Mouse (Mus musculus) hindbrain, embryonic 16.5 days (tissue): Measurements from ENCODE around the gene Mogs. TPM values are rescaled to one million over a fixed set of nuclear protein-coding genes. Genes with fewer than 3 reads are reported as not detected.

Source experiments
- ATAC-seq: fragments of 200-750 bp; cut with Nextera tagmentation; 2 replicates; pipeline ENCODE4 v1.8.0; 2017; ENCODE audit warnings: moderate TSS enrichment, moderate library complexity
- H3K27ac ChIP-seq: fragments of 300-500 bp; sonication (generic); 2 replicates; pipeline ENCODE4 v1.5.1; 2014; ENCODE audit warnings: low read depth, mild to moderate bottlenecking, control low read depth, low read length, moderate library complexity
- H3K27me3 ChIP-seq: fragments of 300-500 bp; sonication (generic); replicated peaks from 2 replicates; pipeline ENCODE4 v1.6.1; 2014; ENCODE audit warnings: low read length; ENCODE audit not compliant: control insufficient read depth, insufficient read depth
- H3K36me3 ChIP-seq: fragments of 300-500 bp; sonication (generic); 2 replicates; pipeline ENCODE4 v1.6.1; 2014; ENCODE audit warnings: mild to moderate bottlenecking, low read length, moderate library complexity, mixed read lengths; ENCODE audit not compliant: control insufficient read depth, insufficient read depth
- H3K4me1 ChIP-seq: fragments of 300-500 bp; sonication (generic); 2 replicates; pipeline ENCODE4 v1.6.1; 2014; ENCODE audit warnings: low read depth, low read length; ENCODE audit not compliant: control insufficient read depth, insufficient read depth
- H3K4me2 ChIP-seq: fragments of 300-500 bp; sonication (generic); 2 replicates; pipeline ENCODE4 v1.6.1; 2014; ENCODE audit warnings: mild to moderate bottlenecking, low read length, control low read depth, moderate library complexity
- H3K4me3 ChIP-seq: fragments of 300-500 bp; sonication (generic); 2 replicates; pipeline ENCODE4 v1.5.1; 2014; ENCODE audit warnings: mild to moderate bottlenecking, low read length, control low read depth, moderate library complexity
- H3K9ac ChIP-seq: fragments of 300-500 bp; sonication (generic); 2 replicates; pipeline ENCODE4 v1.6.1; 2014; ENCODE audit warnings: low read depth, mild to moderate bottlenecking, control low read depth, low read length, moderate library complexity
- H3K9me3 ChIP-seq: fragments of 300-500 bp; sonication (generic); 2 replicates; pipeline ENCODE4 v1.6.1; 2014; ENCODE audit warnings: mild to moderate bottlenecking, low read length, moderate library complexity; ENCODE audit not compliant: control insufficient read depth
- WGBS: fragments of 180-500 bp; shearing (Covaris S2); extraction: QIAGEN DNeasy Blood & Tissue Kit; methylation state at CpG from one replicate; pipeline ENCODE4 v1.1.7; 2014; 5-methylcytosine and 5-hydroxymethylcytosine counted together
- microRNA counts: library from miRNA; unstranded; fragments of <30 nt; microRNA quantifications from one replicate; lab custom pipeline; 2016
- microRNA-seq: library from miRNA; unstranded; fragments of <30 nt; microRNA quantifications from one replicate; pipeline ENCODE4, GENCODE M21; 2017
- polyA plus RNA-seq: library from polyadenylated mRNA; unstranded; fragments of >200 nt; fragmentation: Nextera tagmentation; extraction: Ambion mirVana; gene quantifications from 2 replicates; pipeline ENCODE4 v1.2.1, GENCODE M21; 2015

The Mogs gene
- polyA plus RNA-seq, 1 experiment from 2014 or later = 6.4 TPM

DNA sequence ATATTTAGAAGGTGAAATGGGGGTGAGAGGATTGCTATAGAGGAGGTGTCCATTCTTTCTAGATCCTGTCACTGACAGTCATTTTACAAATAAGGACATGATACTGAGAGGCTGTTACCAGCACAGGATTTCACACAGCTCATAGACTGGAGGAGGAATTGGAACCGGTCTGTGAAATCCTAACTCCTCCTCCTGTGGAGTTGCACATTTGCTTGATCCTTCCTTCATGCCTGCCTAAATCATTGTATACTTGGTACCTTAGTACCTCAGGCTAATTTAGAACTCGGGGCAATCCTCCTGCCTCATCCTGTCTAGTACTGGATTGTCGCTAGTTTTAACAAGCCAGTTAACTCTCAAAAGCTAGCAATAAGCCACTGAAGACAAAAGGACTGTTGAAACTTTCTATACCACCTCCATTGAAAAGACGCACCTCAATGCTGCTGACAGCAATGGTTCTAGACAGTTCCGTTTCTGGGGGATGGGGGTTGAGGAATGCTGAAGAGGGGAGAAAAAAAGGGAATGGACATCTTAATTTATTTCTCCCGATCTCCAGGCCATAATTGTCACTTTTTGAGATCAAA, 49.8 kb downstream of the Mogs start:
- Histone ChIP-seq H3K27ac (peak overlapping the region; percentile 96), H3K36me3 (no peaks in the 10 kb centered on the region), H3K27me3 (peaks cover 28% of the 10 kb centered on the region), H3K9ac (peak overlapping the region; percentile 94), H3K4me1 (peaks cover 39% of the 10 kb centered on the region), H3K4me2 (peak overlapping the region; percentile 75), H3K4me3 (peak overlapping the region; percentile 88), H3K9me3 (no peaks in the 10 kb centered on the region)
- ATAC-seq = peak; percentile 38
- WGBS = 5% methylated on average over 6 of the region's 6 CpGs

DNA sequence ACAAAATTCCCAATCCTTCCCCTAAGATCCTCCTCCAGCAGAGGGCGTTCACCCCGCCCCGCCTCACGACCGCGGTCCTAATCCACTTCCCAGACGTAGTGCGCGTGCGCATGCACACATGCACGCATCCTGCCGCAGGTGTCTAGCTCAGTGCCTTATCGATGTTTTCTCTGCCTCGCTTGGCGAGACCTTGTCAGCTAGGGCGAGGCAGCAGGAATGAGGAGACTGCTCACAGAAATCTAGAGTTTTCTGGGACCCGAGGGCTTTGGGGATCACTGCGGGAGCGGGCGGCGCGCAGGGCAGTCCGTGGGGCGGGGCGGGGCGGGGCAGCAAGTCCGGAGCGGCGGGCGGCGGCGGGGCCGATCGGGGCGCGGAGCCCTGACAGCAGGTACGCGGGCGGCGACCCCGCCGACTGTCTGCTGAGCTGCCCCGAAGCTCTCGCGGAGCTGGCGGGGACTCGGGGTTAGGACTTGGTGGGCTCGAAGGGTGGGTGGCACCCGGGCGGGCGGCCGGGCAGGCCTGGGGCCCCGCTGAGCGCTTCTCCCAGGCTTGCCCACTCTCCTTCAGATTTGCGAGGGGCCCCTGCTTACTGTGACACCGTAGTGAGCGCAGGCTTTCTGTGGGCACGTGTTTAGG, 50.4 kb downstream of the Mogs start, which contains the start of gene Dctn1:
TSS of gene Dctn1 (plus strand) at position 314 of the 636 bp plus-strand sequence.
- Histone ChIP-seq H3K9me3 (no peaks in the 10 kb centered on the region), H3K36me3 (no peaks in the 10 kb centered on the region), H3K4me3 (peak within 1 kb of the TSS; percentile 88), H3K4me1 (peaks cover 39% of the 10 kb centered on the region), H3K9ac (peak within 1 kb of the TSS; percentile 94), H3K27ac (peak within 1 kb of the TSS; percentile 96), H3K4me2 (peak within 1 kb of the TSS; percentile 75), H3K27me3 (peaks cover 22% of the 10 kb centered on the region)
- peak; percentile 87 for ATAC-seq
- under 1% methylated on average over 57 of the region's 58 CpGs for WGBS

DNA sequence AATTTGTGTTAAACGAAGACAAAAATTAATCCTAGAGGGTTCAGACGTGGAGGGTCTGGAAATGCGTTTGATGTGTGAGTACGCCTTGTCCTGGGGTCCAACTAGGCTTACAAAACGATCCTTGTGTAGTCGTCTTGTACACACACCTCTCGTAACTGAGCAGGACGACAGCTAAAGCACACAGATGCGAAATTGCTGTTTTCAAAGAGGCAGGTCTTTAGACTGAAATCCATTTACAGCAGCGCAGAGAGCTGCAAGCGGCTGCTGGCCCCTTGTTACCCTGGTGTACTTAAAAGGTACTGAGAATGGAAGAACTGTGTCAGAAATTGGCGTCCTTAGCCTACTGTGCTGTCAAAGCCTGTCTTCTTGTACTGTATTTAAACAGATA, 50.9 kb downstream of the Mogs start:
- H3K9me3 ChIP-seq = no peaks in the 10 kb centered on the region
- peak overlapping the region; percentile 94 for H3K9ac ChIP-seq
- 0% methylated on average over 12 of the region's 12 CpGs for WGBS
- peak overlapping the region; percentile 88 for H3K4me3 ChIP-seq
- no peak; the same call in 1 of the 2 replicates for ATAC-seq
- H3K27ac ChIP-seq = peak overlapping the region; percentile 96
- H3K36me3 ChIP-seq = no peaks in the 10 kb centered on the region
- peak overlapping the region; percentile 75 for H3K4me2 ChIP-seq
- peaks cover 17% of the 10 kb centered on the region for H3K27me3 ChIP-seq
- H3K4me1 ChIP-seq = peaks cover 45% of the 10 kb centered on the region

MicroRNA genes within 50 kb of the gene (microRNA counts, 519-probe panel; counts per million panel counts)
- microRNA mmu-miR-3470a+mmu-miR-3470b (lab: Ali Mortazavi, UCI) = 1,875 counts per million, percentile 22 among the panel's probes with 10 or more counts

Small RNAs within 50 kb of the gene (microRNA-seq; reads per million reads assigned to microRNA genes)
- not detected for gene Mir3470a

Other genes starting within 250 kb of the Mogs start
- gene Sema4f, start 175.7 kb upstream of the Mogs start, polyA plus RNA-seq = 21.9 and 24.8 TPM in 2 replicates
- gene M1ap, start 168.6 kb upstream of the Mogs start, polyA plus RNA-seq = 0.41 TPM in 1 of 2 replicates, not detected in the other
- 2.1 and 2.2 TPM in 2 replicates for gene Dok1, start 82.0 kb upstream of the Mogs start, polyA plus RNA-seq
- 7.1 and 8.5 TPM in 2 replicates for gene Loxl3, start 81.3 kb upstream of the Mogs start, polyA plus RNA-seq
- gene Aup1, start 61.0 kb upstream of the Mogs start, polyA plus RNA-seq = 179 and 193 TPM in 2 replicates
- 85.6 and 88.5 TPM in 2 replicates for gene Htra2, start 60.2 kb upstream of the Mogs start, polyA plus RNA-seq
- 0.28 and 0.71 TPM in 2 replicates for gene Dqx1, start 57.7 kb upstream of the Mogs start, polyA plus RNA-seq
- gene Tlx2, start 45.2 kb upstream of the Mogs start, polyA plus RNA-seq = 0.16 and 0.40 TPM in 2 replicates
- 45.2 and 48.8 TPM in 2 replicates for gene Pcgf1, start 37.6 kb upstream of the Mogs start, polyA plus RNA-seq
- not detected in 2 replicates for gene Lbx2, start 29.1 kb upstream of the Mogs start, polyA plus RNA-seq
- gene Ccdc142, start 13.9 kb upstream of the Mogs start, polyA plus RNA-seq = 4.2 and 6.1 TPM in 2 replicates
- 4.9 TPM in 2 replicates for gene Gm42688, start 13.9 kb upstream of the Mogs start, polyA plus RNA-seq
- gene Mrpl53, start 6.5 kb upstream of the Mogs start, polyA plus RNA-seq = 107 and 117 TPM in 2 replicates
- gene Wbp1, start 6.1 kb downstream of the Mogs start, polyA plus RNA-seq = 146 and 148 TPM in 2 replicates
- 13.5 and 14.7 TPM in 2 replicates for gene Ino80b, start 9.9 kb downstream of the Mogs start, polyA plus RNA-seq
- 18.9 and 20.3 TPM in 2 replicates for gene Rtkn, start 20.0 kb downstream of the Mogs start, polyA plus RNA-seq
- gene Wdr54, start 40.9 kb downstream of the Mogs start, polyA plus RNA-seq = 19.3 and 21.1 TPM in 2 replicates
- 11.0 and 12.9 TPM in 2 replicates for gene 1700003E16Rik, start 40.9 kb downstream of the Mogs start, polyA plus RNA-seq
- gene Dctn1, start 50.4 kb downstream of the Mogs start, polyA plus RNA-seq = 155 and 167 TPM in 2 replicates
- gene Slc4a5, start 104.3 kb downstream of the Mogs start, polyA plus RNA-seq = 2.5 and 2.8 TPM in 2 replicates
- 33.4 and 34.3 TPM in 2 replicates for gene Mthfd2, start 210.4 kb downstream of the Mogs start, polyA plus RNA-seq
- gene Mob1a, start 210.5 kb downstream of the Mogs start, polyA plus RNA-seq = 19.4 and 23.9 TPM in 2 replicates
- gene Bola3, start 233.7 kb downstream of the Mogs start, polyA plus RNA-seq = 55.8 and 64.3 TPM in 2 replicates